7 mouse cellular contexts compared by ENCODE assay signal in genomic region chr3:146500003-146500809, GRCm38 (mm10). TPM values are rescaled to one million over a fixed set of nuclear protein-coding genes. Genes with fewer than 3 reads are reported as not detected.
DNase-seq lines count a peak whose midpoint lies in the region; ATAC-seq lines count a peak whose summit lies in the region.

No protein-coding gene starts in this region.

- DNase-seq in CD8-positive naive resting alpha-beta T cell, adult 2 months (ENCODE audit: low read depth in 2 of 2, low spot score in 2 of 2): peak; percentile 61 to 62
- DNase-seq in Muller cell, postnatal 12 days (ENCODE audit: inconsistent ontology term): peak; percentile 79
- DNase-seq in embryo, embryonic 9.5 days (ENCODE audit: extremely low spot score): peak; percentile 81
- DNase-seq in kidney, postnatal 14 days: peak; percentile 81
- DNase-seq in lung, postnatal 14 days: peak; percentile 68
- peak; percentile 55 for DNase-seq in ovary, postnatal 10 days (ENCODE audit: low spot score)

- H3K27ac ChIP-seq in heart, embryonic 11.5 days (ENCODE audit: low read depth, low read length): peak overlapping the region; percentile 98

- peaks cover 23% of the 10 kb centered on the region for H3K4me1 ChIP-seq in heart, embryonic 11.5 days (ENCODE audit: control insufficient read depth, insufficient read depth, low read length)

- H3K9ac ChIP-seq in heart, embryonic 11.5 days (ENCODE audit: low read depth, low read length): peak overlapping the region; percentile 99

- under 1% methylated on average over 57 of the region's 57 CpGs for WGBS in heart, embryonic 11.5 days (ENCODE audit: insufficient replicate concordance)

- no peaks in the 10 kb centered on the region for H3K27me3 ChIP-seq in heart, embryonic 11.5 days (ENCODE audit: control insufficient read depth, insufficient read depth, low read length)

- H3K9me3 ChIP-seq in heart, embryonic 11.5 days (replicated peaks; ENCODE audit: control insufficient read depth, low read length): no peaks in the 10 kb centered on the region

- peak overlapping the region; percentile 92 for H3K4me3 ChIP-seq in heart, embryonic 11.5 days (ENCODE audit: low read depth, low read length)

- H3K4me2 ChIP-seq in heart, embryonic 11.5 days: peak overlapping the region; percentile 93

- ATAC-seq in heart, embryonic 11.5 days (replicated peaks; ENCODE audit: insufficient number of reproducible peaks, low FRiP score, low TSS enrichment): peak; percentile 74

- H3K36me3 ChIP-seq in heart, embryonic 11.5 days (ENCODE audit: control insufficient read depth, insufficient read depth, low read length): peaks cover 8% of the 10 kb centered on the region; the same call in 1 of the 2 replicates

RNA-seq across cellular contexts. Expression of gene Gng5, which starts 0.6 kb away (rescaled TPM):
- 1,522 and 1,550 TPM in 2 replicates for polyA plus RNA-seq in heart, embryonic 11.5 days (2014; fragmentation: Nextera tagmentation; extraction: Ambion mirVana)

RNA-seq across cellular contexts. Expression of gene Spata1, which starts 0.7 kb away (rescaled TPM):
- polyA plus RNA-seq in heart, embryonic 11.5 days (2014; fragmentation: Nextera tagmentation; extraction: Ambion mirVana): 6.9 and 7.3 TPM in 2 replicates

RNA-seq across cellular contexts. Expression of gene Rpf1, which starts 21.0 kb away (rescaled TPM):
- 47.2 and 49.8 TPM in 2 replicates for polyA plus RNA-seq in heart, embryonic 11.5 days (2014; fragmentation: Nextera tagmentation; extraction: Ambion mirVana)

RNA-seq across cellular contexts. Expression of gene Ctbs, which starts 50.6 kb away (rescaled TPM):
- polyA plus RNA-seq in heart, embryonic 11.5 days (2014; fragmentation: Nextera tagmentation; extraction: Ambion mirVana): 10.8 and 12.5 TPM in 2 replicates

Comparison
In these comparisons a context has a peak if more than half of its experiments do, and no peak if none do; other contexts are left out.
1. Peak in every context shown above with its lines: DNase-seq, ATAC-seq, H3K4me3 ChIP-seq and H3K27ac ChIP-seq.